Mouse (Mus musculus) lung, postnatal 36 days (tissue): Measurements from ENCODE around the gene Olfr484.
"Not testable (repeated sequence)": the region's sequence is repeated elsewhere in the genome, so short reads cannot be mapped to it uniquely, and the experiment has no call there.

Experiments
- DNase-seq: peaks from one replicate; pipeline ENCODE4 v3.0.0; 2022; ENCODE audit warnings: mixed read lengths

Olfr484 gene

DNA sequence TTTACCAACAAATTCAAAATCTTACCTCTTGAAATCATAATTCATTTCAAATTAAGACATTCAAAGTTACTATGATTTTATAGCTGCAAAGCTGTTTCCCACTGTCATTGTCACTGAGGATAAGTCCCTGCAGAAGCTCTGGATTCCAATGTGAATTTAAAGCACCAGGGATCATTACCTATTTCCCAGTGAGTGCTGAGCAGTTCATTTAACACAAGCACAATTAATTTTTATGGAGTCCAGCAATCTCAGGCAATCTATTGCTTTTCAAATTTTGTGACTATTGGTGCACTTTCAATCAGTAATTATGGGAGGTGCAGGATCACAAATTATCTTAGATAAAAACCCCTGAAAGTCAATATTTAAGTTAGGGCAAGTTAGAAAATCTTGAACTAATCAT is at the start of gene Olfr484:
Olfr484 (minus strand) TSS at position 101 of the 400 bp plus-strand sequence.
- DNase-seq: no peak

DNA sequence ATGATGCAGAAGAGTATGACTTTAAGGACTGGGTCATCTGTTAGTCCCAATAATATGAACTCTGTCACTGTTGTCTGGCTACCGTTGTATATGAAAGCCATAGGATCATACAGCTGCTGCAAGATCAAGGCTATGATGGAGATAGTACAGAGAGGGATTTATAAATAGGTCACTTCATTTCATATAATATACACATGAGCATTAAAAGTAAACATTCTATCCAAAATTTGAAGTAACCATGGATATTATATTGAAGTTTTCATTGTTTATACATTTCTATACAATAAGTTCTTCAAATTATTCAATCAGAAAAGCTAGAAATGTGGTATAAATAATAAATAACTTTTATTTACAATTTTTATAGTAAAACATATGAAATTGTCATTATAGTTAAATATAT is 45.4 kb upstream of the Olfr484 start, which contains the start of gene Olfr486:
Olfr486 (minus strand) TSS at position 101 of the 400 bp plus-strand sequence.
- not testable (repeated sequence) for DNase-seq

DNA sequence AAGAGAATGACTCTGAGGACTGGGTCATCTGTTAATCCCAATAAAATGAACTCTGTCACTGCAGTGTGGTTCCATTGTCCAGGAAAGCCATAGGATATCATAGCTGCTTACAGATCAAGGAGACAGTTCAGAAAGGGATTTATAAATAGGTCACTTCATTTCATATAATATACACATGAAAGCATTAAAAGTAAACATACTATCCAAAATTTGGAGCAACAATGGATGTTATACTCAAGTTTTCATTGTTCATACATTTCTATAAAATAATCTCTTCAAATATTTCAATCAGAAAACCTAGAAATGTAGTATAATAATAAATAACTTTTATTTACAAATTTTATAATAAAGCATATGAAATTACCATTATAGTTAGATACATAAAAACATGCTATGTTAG is 32.5 kb upstream of the Olfr484 start, which contains the start of gene Olfr485:
Olfr485 (minus strand) TSS at position 101 of the 400 bp plus-strand sequence.
- no peak for DNase-seq

DNA sequence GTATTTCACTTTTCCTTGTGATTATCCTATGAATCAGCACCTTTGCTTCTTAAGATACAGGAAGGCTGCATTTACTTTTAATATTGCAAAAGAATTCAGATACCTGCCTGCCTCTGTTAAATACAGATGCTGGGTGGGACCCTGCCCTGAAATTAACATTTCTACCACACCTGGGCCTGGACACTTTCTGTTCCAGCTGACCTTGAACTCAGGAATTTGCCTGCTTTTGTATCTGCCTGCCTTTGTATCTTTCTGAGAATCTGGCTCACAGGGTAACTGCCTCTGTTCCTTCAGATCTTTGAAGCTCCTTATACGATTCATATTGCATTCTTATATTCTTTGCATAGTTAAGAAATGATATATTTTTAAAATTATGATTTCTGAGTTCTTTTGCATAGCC is 5.8 kb downstream of the Olfr484 start:
- no peak for DNase-seq

DNA sequence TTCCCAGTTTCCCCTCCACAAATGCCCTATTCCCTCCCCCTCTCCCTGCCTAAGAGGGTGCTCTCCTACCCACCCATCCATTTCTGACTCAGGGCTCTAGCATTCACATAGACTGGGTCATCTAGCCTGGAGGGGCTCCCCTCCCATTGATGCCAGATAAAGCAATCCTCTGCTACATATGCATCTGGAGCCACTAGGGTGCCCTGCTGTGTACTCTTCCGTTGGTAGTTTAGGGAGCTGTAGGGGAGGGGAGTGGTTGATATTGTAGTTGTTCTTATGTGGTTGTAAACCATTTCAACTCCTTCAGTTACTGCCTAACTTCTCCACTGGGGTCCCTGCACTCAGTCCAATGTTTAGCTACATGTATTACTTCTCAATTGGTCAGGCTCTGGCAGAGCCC is 6.6 kb downstream of the Olfr484 start:
- DNase-seq: no peak

DNA sequence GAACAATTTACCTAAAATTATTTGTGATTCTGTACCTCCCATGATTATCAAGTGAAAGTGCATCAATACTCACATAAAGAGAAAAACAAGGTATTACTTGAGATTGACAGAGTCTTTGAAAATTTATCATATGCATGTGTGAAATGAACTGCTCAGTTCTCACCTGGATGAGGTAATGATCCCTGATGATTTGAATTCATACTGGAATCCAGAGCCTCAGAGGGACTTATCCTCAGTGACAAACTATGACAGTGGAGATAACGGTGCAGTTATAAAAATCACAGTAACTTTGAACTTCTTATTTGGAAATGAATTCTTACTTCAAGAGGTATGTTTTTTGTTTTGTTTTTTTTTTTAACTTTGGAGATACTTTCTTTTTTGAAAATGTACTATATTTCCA is 26.7 kb downstream of the Olfr484 start, which contains the start of gene Olfr483:
Olfr483 (plus strand) TSS at position 301 of the 400 bp plus-strand sequence.
- no peak for DNase-seq

DNA sequence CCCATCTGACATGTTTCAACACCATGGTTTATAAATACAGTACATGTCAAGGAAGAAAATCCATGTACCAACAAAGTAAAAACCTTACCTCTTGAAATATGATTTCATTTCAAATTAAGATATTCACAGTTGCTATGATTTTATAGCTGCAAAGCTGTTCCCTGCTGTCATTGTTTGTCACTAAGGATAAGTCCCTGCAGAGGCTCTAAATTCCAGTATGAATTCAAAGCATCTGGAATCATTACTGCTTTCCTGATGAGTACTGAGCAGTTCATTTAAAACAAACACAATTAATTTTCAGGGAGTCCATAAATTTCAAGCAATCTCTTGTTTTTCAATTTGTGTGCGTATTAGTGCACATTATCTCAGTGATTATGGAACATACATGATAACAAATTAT is 29.8 kb downstream of the Olfr484 start, which contains the start of gene Olfr482:
Olfr482 (minus strand) TSS at position 101 of the 400 bp plus-strand sequence.
- DNase-seq: no peak

DNA sequence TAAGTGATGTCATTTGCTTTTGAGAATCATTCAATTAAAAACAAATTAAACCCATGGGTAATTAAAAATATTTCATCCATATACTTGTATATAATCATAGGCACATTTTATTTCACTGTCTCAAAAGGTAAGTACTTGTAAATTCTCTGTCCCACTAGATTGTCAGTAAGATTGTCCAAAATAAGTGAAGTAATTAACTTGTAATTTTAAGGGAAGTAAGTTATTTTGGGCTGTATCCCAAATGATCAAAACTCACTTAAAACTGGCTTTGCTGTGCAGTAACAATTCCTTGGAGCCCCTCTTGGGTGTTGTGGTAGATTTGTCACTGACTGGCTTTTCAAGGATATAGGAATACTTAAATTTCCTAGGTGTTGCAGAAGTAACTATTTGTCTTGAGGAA is 47.7 kb downstream of the Olfr484 start, which contains the start of gene Olfr481:
Olfr481 (plus strand) TSS at position 301 of the 400 bp plus-strand sequence.
- no peak for DNase-seq
